Mouse (Mus musculus) left cerebral cortex, postnatal 10 days (tissue): ENCODE measurements at regions not wholly inside any gene's neighbourhood (a gene's known extent, or its start where the extent isn't known, plus 50 kb on each side); places are given as distances from the start of the nearest gene placed in this dataset.
A peak's percentile ranks its signal among the peaks of the same experiment; 100 is the strongest.

Source experiments
- DNase-seq, 2 experiments: peaks; one replicate each; pipeline ENCODE4 v3.0.0; 2021 to 2022; ENCODE audit warnings: low spot score in 2 of 2, mixed read lengths in 1 of 2; ENCODE audit errors: extremely low spot score in 1 of 2
- intact Hi-C: fragments of 180-260 bp; cut with DNase I; formaldehyde crosslinking; loops from one replicate; pipeline ENCODE4 v1.15.1; 2025

GRCm38 (mm10) chr12:28922236-28922635, 170.6 kb downstream of the Eipr1 start:
- intact Hi-C loops = no loop called here
- DNase-seq = no peak

- DNase-seq = no peak
- intact Hi-C loops = no loop called here
These were observed 173.6 kb downstream of the Eipr1 start for GRCm38 (mm10) chr12:28925206-28925605.

GRCm38 (mm10) chr12:28939936-28940335, 188.3 kb downstream of the Eipr1 start:
- intact Hi-C loops = no loop called here
- no peak for DNase-seq

- intact Hi-C loops = no loop called here
- DNase-seq = no peak
These were observed 197.3 kb downstream of the Eipr1 start for GRCm38 (mm10) chr12:28948889-28949288.

DNA sequence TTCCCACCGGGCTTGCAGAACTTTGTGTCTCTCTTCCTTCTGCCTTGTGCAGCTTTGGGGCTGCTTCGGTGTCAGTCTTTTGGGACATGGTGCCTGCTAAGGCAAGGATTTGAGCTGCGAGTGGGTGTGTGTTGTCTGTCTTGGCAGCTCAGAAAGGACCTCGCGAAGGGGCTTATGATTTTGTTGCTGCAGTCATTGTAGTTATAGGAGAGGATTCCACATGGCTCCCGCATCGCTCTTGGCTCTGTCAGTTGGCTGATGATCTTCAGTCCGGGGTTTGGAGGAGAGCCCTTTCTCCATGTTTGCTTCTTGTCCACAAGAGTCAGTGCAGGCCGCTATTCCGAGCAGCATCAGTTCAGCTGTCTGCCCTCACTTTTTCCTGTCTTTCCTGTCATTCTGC, 197.7 kb downstream of the Eipr1 start:
- DNase-seq = no peak
- intact Hi-C loops = no loop called here

GRCm38 (mm10) chr12:28957155-28957554, 205.6 kb downstream of the Eipr1 start:
- DNase-seq = no peak
- intact Hi-C loops = no loop called here

DNA sequence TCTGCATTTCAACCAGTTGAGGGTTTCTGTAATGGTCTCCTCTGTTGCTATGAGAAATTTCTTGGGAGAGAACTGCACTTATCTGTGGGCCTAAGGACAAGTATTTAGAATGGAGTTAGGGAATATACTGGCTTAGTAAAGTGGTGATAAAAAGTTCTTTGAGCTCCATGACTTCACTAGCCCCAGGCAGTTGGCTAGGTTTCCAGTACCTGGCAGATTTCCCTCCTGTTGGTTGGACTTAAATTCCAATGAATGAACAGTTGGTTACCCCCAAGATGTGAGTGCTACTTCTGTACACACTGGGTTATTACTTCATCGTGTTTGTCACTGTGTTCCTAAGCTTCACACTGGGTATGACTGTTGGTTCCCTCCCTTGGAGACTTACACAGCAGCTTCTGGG, 207.1 kb downstream of the Eipr1 start:
- intact Hi-C loops = no loop called here

DNA sequence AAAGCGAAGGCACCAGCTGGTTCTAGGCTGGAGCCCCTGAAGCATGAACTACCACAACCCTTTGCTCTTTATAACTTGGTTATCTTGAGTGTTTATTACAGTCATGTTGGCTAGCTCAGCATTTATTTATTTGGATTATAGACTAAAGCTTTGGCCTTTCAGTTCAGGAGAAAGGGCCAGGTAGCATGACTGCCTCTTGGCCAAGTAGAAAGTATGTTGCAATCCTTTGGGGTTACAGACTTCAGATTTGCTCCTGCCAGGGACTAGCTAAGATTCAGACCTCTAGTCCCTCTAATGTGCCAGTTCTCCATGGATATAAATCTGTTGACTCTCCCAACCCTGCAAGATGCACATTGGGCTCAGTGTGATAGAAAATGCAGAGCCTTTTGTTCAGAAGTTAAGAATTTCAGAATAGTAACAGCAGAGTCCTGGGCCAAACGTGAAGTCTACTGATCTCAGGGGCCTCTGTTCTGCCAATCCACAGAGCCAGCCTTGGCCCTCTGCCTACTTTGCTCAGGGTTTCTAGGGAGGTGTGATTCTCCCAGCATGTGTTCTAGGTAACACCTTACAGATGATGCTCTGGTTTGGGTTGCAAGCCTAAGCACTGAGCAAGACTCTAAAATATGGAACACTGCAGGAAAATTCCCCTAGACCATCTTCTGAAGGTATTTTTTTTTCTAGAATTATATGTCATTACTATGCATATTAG, 218.2 kb downstream of the Eipr1 start:
- peak; percentile 44 to 45 for DNase-seq
- intact Hi-C loops = no loop called here

More for the DNA sequence above, 207.1 kb downstream of the Eipr1 start:
- DNase-seq = no peak

DNA sequence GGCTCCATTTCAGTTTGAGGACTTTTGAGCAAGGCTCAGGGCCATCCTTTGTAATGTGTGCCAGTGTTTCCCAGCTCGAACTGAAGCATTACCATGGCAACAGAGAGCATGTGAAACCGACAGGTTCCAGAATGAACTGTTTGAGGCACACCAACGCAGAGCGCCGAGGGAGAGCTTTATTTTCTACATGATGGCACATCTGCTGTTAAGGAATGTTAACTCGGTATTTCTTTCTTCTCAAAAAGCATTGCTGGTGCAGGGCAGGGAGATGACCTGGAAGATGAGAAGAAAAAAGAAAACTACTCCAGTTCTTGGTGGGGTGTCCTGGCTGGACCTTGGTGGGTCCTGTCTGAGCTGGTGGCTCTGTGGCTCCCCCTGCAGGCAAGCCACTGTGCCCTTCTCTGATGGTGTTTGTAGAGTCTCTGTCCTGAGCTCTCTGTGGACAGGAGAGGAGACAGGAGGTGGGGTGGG, 223.0 kb downstream of the Eipr1 start:
- intact Hi-C loops = no loop called here
- DNase-seq = peak; percentile 56 to 81

DNA sequence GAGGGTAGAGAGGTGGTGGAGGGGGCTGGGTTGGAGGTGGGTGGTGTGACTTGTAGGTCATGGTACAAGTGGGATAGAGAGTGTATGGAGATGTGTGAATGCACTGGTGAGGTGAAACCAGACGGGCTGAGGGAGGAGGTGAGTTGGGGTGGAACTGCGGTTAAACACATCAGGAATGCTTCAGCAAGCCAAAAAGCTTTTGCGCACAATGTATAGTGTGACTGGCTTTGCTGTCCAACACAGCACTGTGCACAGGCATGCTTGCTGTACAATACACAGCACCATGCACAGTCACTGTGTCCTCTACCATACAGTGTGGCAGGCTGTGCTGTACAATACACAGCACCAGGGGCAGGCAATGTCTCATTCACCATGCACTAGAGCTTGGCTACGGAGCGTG, 223.6 kb downstream of the Eipr1 start:
- intact Hi-C loops = no loop called here
- DNase-seq = no peak

GRCm38 (mm10) chr12:28979679-28980078, 228.1 kb downstream of the Eipr1 start:
- no peak for DNase-seq
- intact Hi-C loops = no loop called here

DNA sequence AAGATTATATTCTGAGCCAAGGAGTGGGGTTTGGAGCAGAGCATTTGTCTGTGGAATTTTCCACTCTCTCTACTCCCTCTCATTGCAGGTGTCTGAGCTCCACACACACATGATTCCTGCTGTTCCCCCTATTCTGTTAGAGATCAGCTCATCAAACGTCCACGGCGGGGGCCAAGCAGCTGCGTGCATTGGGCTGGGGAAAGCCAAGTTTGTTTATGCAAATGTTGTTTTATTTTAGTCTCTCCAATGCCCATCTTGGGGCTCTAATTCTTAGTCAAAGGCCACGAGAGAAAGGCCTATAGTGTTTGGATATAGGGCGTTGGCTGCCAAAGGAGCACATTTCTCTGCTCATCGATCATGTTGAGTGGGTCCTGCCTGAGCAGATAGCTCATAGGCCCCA, 234.6 kb downstream of the Eipr1 start:
- intact Hi-C loops = no loop called here
- no peak for DNase-seq

- no peak for DNase-seq
- intact Hi-C loops = no loop called here
These were observed 246.0 kb downstream of the Eipr1 start for GRCm38 (mm10) chr12:28997474-28998192.

GRCm38 (mm10) chr12:28999963-29000451, 248.4 kb downstream of the Eipr1 start:
- DNase-seq = no peak
- intact Hi-C loops = no loop called here

GRCm38 (mm10) chr12:29004504-29004903, 252.9 kb downstream of the Eipr1 start:
- intact Hi-C loops = no loop called here
- no peak for DNase-seq

DNA sequence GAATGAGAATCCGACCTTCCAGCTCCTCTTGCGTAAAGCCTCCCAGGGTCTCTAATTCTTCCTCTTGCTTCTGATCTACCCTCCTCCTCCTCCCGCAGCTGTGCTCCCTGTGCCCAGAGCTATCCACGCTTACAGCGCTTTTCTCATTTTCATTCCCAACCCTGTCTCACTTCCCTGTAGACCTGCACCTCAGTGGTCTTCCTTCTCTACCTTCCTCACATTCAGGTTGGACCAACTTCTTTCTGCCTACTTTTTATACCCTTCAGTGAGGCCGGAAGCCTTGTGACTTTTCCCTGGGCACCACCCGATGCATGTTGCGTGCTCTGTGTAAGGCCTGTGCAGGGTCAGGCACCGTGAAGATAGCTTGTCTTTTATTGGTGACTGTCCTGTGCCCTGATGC, 263.0 kb downstream of the Eipr1 start:
- intact Hi-C loops = no loop called here
- DNase-seq = no peak

GRCm38 (mm10) chr12:29015200-29015862, 263.7 kb downstream of the Eipr1 start:
- intact Hi-C loops = no loop called here
- DNase-seq = peak in 1 of 2 experiments; percentile 17

- intact Hi-C loops = no loop called here
These were observed 269.5 kb downstream of the Eipr1 start for GRCm38 (mm10) chr12:29021152-29021551.

GRCm38 (mm10) chr12:29028171-29028570, 276.6 kb downstream of the Eipr1 start:
- intact Hi-C loops = no loop called here
- no peak for DNase-seq

More at GRCm38 (mm10) chr12:29021152-29021551, 269.5 kb downstream of the Eipr1 start:
- DNase-seq = no peak

- intact Hi-C loops = no loop called here
- peak in 1 of 2 experiments; percentile 9 for DNase-seq
These were observed 277.9 kb downstream of the Eipr1 start for GRCm38 (mm10) chr12:29029461-29029860.
